Mouse (Mus musculus): ENCODE measurements around the gene Igfbpl1. TPM values are rescaled to one million over a fixed set of nuclear protein-coding genes. Genes with fewer than 3 reads are reported as not detected.

The Igfbpl1 gene
- polyA plus RNA-seq, 1 experiment from 2014 or later = not detected

GRCm38 (mm10) chr4:45769791-45770637 is 56.7 kb downstream of the Igfbpl1 start:
- Histone ChIP-seq H3K4me3 (replicated peaks) (no peak overlapping the region), H3K27ac (replicated peaks) (no peak overlapping the region), H3K9me3 (replicated peaks) (no peaks in the 10 kb centered on the region), H3K4me2 (no peak overlapping the region), H3K9ac (no peak overlapping the region), H3K4me1 (replicated peaks) (peaks cover 40% of the 10 kb centered on the region), H3K27me3 (peaks cover 72% of the 10 kb centered on the region), H3K36me3 (replicated peaks) (no peaks in the 10 kb centered on the region)
- WGBS (ENCODE audit: insufficient replicate concordance) = 27% methylated on average over 10 of the region's 10 CpGs
- no peak for ATAC-seq (ENCODE audit: insufficient read depth)

- Histone ChIP-seq H3K9me3 (replicated peaks) (no peaks in the 10 kb centered on the region), H3K4me3 (replicated peaks) (no peak overlapping the region), H3K27ac (replicated peaks) (no peak overlapping the region), H3K27me3 (peaks cover 81% of the 10 kb centered on the region), H3K4me2 (no peak overlapping the region), H3K36me3 (replicated peaks) (no peaks in the 10 kb centered on the region), H3K4me1 (replicated peaks) (peaks cover 48% of the 10 kb centered on the region), H3K9ac (no peak overlapping the region)
- WGBS (ENCODE audit: insufficient replicate concordance) = 41% methylated on average over 10 of the region's 10 CpGs
- no peak for ATAC-seq (ENCODE audit: insufficient read depth)
Measured at GRCm38 (mm10) chr4:45769141-45769540, 57.6 kb downstream of the Igfbpl1 start.

GRCm38 (mm10) chr4:45767891-45768558 is 58.7 kb downstream of the Igfbpl1 start:
- H3K27ac ChIP-seq (replicated peaks) = no peak overlapping the region
- H3K4me3 ChIP-seq (replicated peaks) = no peak overlapping the region
- H3K27me3 ChIP-seq = peaks cover 92% of the 10 kb centered on the region
- no peaks in the 10 kb centered on the region for H3K9me3 ChIP-seq (replicated peaks)
- ATAC-seq (ENCODE audit: insufficient read depth) = peak; percentile 24; the same call in 1 of the 2 replicates
- H3K9ac ChIP-seq = no peak overlapping the region
- peaks cover 58% of the 10 kb centered on the region for H3K4me1 ChIP-seq (replicated peaks)
- H3K4me2 ChIP-seq = peak overlapping the region; percentile 7; the same call in 1 of the 2 replicates
- 19% methylated on average over 11 of the region's 11 CpGs for WGBS (ENCODE audit: insufficient replicate concordance)
- H3K36me3 ChIP-seq (replicated peaks) = no peaks in the 10 kb centered on the region

- no peak overlapping the region for H3K9ac ChIP-seq
- H3K4me1 ChIP-seq (replicated peaks) = peaks cover 58% of the 10 kb centered on the region
- peaks cover 90% of the 10 kb centered on the region for H3K27me3 ChIP-seq
- WGBS (ENCODE audit: insufficient replicate concordance) = 55% methylated on average over 7 of the region's 7 CpGs
- no peak overlapping the region for H3K27ac ChIP-seq (replicated peaks)
- no peak overlapping the region for H3K4me3 ChIP-seq (replicated peaks)
- H3K9me3 ChIP-seq (replicated peaks) = no peaks in the 10 kb centered on the region
- H3K36me3 ChIP-seq (replicated peaks) = no peaks in the 10 kb centered on the region
- no peak for ATAC-seq (ENCODE audit: insufficient read depth)
- H3K4me2 ChIP-seq = no peak overlapping the region
Measured at GRCm38 (mm10) chr4:45766774-45767173, 59.9 kb downstream of the Igfbpl1 start.

GRCm38 (mm10) chr4:45765565-45766201 is 61.0 kb downstream of the Igfbpl1 start:
- ATAC-seq (ENCODE audit: insufficient read depth) = no peak
- Histone ChIP-seq H3K4me1 (replicated peaks) (peaks cover 58% of the 10 kb centered on the region), H3K36me3 (replicated peaks) (no peaks in the 10 kb centered on the region), H3K4me2 (peak overlapping the region; percentile 7; the same call in 1 of the 2 replicates), H3K4me3 (replicated peaks) (no peak overlapping the region), H3K27ac (replicated peaks) (no peak overlapping the region), H3K9me3 (replicated peaks) (no peaks in the 10 kb centered on the region), H3K9ac (no peak overlapping the region), H3K27me3 (peaks cover 79% of the 10 kb centered on the region)
- WGBS (ENCODE audit: insufficient replicate concordance) = 3% methylated on average over 16 of the region's 18 CpGs

- Histone ChIP-seq H3K36me3 (replicated peaks) (no peaks in the 10 kb centered on the region), H3K4me2 (peak overlapping the region; percentile 7; the same call in 1 of the 2 replicates), H3K4me1 (replicated peaks) (peaks cover 58% of the 10 kb centered on the region), H3K9me3 (replicated peaks) (no peaks in the 10 kb centered on the region), H3K27me3 (peaks cover 73% of the 10 kb centered on the region), H3K4me3 (replicated peaks) (no peak overlapping the region), H3K27ac (replicated peaks) (no peak overlapping the region), H3K9ac (no peak overlapping the region)
- WGBS (ENCODE audit: insufficient replicate concordance) = 6% methylated on average over 16 of the region's 16 CpGs
- no peak for ATAC-seq (ENCODE audit: insufficient read depth)
Measured at GRCm38 (mm10) chr4:45765121-45765564, 61.6 kb downstream of the Igfbpl1 start.

GRCm38 (mm10) chr4:45764141-45764494 is 62.6 kb downstream of the Igfbpl1 start:
- Histone ChIP-seq H3K4me1 (replicated peaks) (peaks cover 57% of the 10 kb centered on the region), H3K27me3 (peaks cover 65% of the 10 kb centered on the region), H3K9me3 (replicated peaks) (no peaks in the 10 kb centered on the region), H3K4me2 (peak overlapping the region; percentile 65), H3K27ac (replicated peaks) (no peak overlapping the region; the same call in 1 of the 2 replicates), H3K4me3 (replicated peaks) (peak overlapping the region; percentile 52), H3K36me3 (replicated peaks) (no peaks in the 10 kb centered on the region), H3K9ac (peak overlapping the region; percentile 42; the same call in 1 of the 2 replicates)
- 5% methylated on average over 10 of the region's 10 CpGs for WGBS (ENCODE audit: insufficient replicate concordance)
- ATAC-seq (ENCODE audit: insufficient read depth) = peak; percentile 66; the same call in 1 of the 2 replicates

GRCm38 (mm10) chr4:45763288-45764140 is 63.2 kb downstream of the Igfbpl1 start:
- 22% methylated on average over 18 of the region's 18 CpGs for WGBS (ENCODE audit: insufficient replicate concordance)
- H3K27ac ChIP-seq (replicated peaks) = no peak overlapping the region; the same call in 1 of the 2 replicates
- peaks cover 59% of the 10 kb centered on the region for H3K27me3 ChIP-seq
- peaks cover 53% of the 10 kb centered on the region for H3K4me1 ChIP-seq (replicated peaks)
- no peaks in the 10 kb centered on the region for H3K9me3 ChIP-seq (replicated peaks)
- peak overlapping the region; percentile 65 for H3K4me2 ChIP-seq
- peak overlapping the region; percentile 42; the same call in 1 of the 2 replicates for H3K9ac ChIP-seq
- no peaks in the 10 kb centered on the region for H3K36me3 ChIP-seq (replicated peaks)
- ATAC-seq (ENCODE audit: insufficient read depth) = no peak
- H3K4me3 ChIP-seq (replicated peaks) = peak overlapping the region; percentile 52

GRCm38 (mm10) chr4:45762600-45762999 is 64.1 kb downstream of the Igfbpl1 start:
- H3K27me3 ChIP-seq = peaks cover 50% of the 10 kb centered on the region
- no peaks in the 10 kb centered on the region for H3K9me3 ChIP-seq (replicated peaks)
- WGBS (ENCODE audit: insufficient replicate concordance) = 53% methylated on average over 4 of the region's 4 CpGs
- H3K4me3 ChIP-seq (replicated peaks) = no peak overlapping the region
- no peak for ATAC-seq (ENCODE audit: insufficient read depth)
- no peaks in the 10 kb centered on the region for H3K36me3 ChIP-seq (replicated peaks)
- no peak overlapping the region for H3K27ac ChIP-seq (replicated peaks)
- no peak overlapping the region for H3K9ac ChIP-seq
- H3K4me1 ChIP-seq (replicated peaks) = peaks cover 44% of the 10 kb centered on the region
- H3K4me2 ChIP-seq = peak overlapping the region; percentile 65; the same call in 1 of the 2 replicates
